Mouse (Mus musculus) heart, postnatal 0 days (tissue): Measurements from ENCODE around the gene Kcnn4.

Experiments used
- CTCF ChIP-seq: IDR thresholded peaks from 2 replicates; pipeline ENCODE4 v1.5.1; 2016; ENCODE audit warnings: antibody characterized with exemption, control low read depth, low read depth
- EP300 ChIP-seq: IDR thresholded peaks from 2 replicates; pipeline ENCODE4 v1.6.1; 2016; ENCODE audit warnings: antibody characterized with exemption, low read depth

DNA sequence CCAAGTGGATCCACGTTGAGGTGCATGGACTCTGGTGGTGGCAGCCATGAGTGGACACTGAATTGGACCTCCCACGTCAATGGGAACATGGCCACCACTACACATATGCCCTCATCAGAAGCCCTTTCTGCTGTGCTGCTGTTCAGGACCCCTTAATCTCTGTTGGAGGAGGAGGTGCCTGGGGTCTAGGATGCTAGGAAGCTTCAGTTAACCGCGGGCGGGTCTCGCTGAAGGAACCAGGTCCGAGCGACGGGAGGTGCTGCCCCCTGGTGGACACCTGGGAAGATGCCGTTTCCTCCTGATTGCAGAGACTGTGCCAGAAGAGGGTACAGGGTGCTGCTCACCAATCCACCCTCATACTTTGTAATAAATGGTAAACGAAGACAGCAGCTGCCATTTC lies 14.8 kb downstream of the Kcnn4 start:
- TF ChIP-seq CTCF, result peak; percentile 74
- TF ChIP-seq EP300, result no peak
